Mouse (Mus musculus) forebrain, embryonic 11.5 days (tissue): ENCODE measurements around the gene Trim2. TPM values are rescaled to one million over a fixed set of nuclear protein-coding genes. Genes with fewer than 3 reads are reported as not detected.

Experiments
- ATAC-seq: fragments of 200-750 bp; cut with Nextera tagmentation; replicated peaks from 2 replicates; pipeline ENCODE4 v1.8.0; 2017; ENCODE audit warnings: moderate TSS enrichment; ENCODE audit not compliant: low FRiP score
- DNase-seq: peaks from one replicate; pipeline ENCODE4 v3.0.0-alpha.2; 2017; ENCODE audit warnings: low spot score
- H3K27ac ChIP-seq: fragments of 300-500 bp; sonication (generic); 2 replicates; pipeline ENCODE4 v1.5.1; 2014; ENCODE audit warnings: low read depth, low read length
- H3K27me3 ChIP-seq: fragments of 300-500 bp; sonication (generic); 2 replicates; pipeline ENCODE4 v1.6.1; 2014; ENCODE audit warnings: mild to moderate bottlenecking, low read length, mixed read lengths; ENCODE audit not compliant: control insufficient read depth, insufficient read depth
- H3K36me3 ChIP-seq: fragments of 300-500 bp; sonication (generic); 2 replicates; pipeline ENCODE4 v1.6.1; 2014; ENCODE audit warnings: mild to moderate bottlenecking, low read length, moderate library complexity, mixed read lengths; ENCODE audit not compliant: control insufficient read depth, insufficient read depth
- H3K4me1 ChIP-seq: fragments of 300-500 bp; sonication (generic); replicated peaks from 2 replicates; pipeline ENCODE4 v1.6.1; 2014; ENCODE audit warnings: low read length, mixed read lengths; ENCODE audit not compliant: control insufficient read depth, insufficient read depth
- H3K4me2 ChIP-seq: fragments of 300-500 bp; sonication (generic); 2 replicates; pipeline ENCODE4 v1.6.1; 2014; ENCODE audit warnings: low read depth, mild to moderate bottlenecking, low read length, moderate library complexity, mixed read lengths; ENCODE audit not compliant: severe bottlenecking
- H3K4me3 ChIP-seq: fragments of 300-500 bp; sonication (generic); 2 replicates; pipeline ENCODE4 v1.5.1; 2014; ENCODE audit warnings: low read depth, low read length
- H3K9ac ChIP-seq: fragments of 300-500 bp; sonication (generic); 2 replicates; pipeline ENCODE4 v1.6.1; 2014; ENCODE audit warnings: low read length
- H3K9me3 ChIP-seq: fragments of 300-500 bp; sonication (generic); 2 replicates; pipeline ENCODE4 v1.6.1; 2016; ENCODE audit warnings: low read length, mixed read lengths; ENCODE audit not compliant: control insufficient read depth
- WGBS: fragments of 180-500 bp; shearing (Covaris S2); extraction: QIAGEN DNeasy Blood & Tissue Kit; methylation state at CpG from one replicate; pipeline ENCODE4 v1.1.7; 2014; 5-methylcytosine and 5-hydroxymethylcytosine counted together
- polyA plus RNA-seq: library from polyadenylated mRNA; unstranded; fragments of >200 nt; fragmentation: Nextera tagmentation; extraction: Ambion mirVana; gene quantifications from 2 replicates; pipeline ENCODE4 v1.2.1, GENCODE M21; 2014

Trim2 gene
- polyA plus RNA-seq, 1 experiment from 2014 or later: 70.3 TPM

- 76% methylated on average over 10 of the region's 10 CpGs for WGBS
- H3K4me2 ChIP-seq: no peak overlapping the region
- H3K27ac ChIP-seq: no peak overlapping the region
- no peaks in the 10 kb centered on the region for H3K4me1 ChIP-seq
- ATAC-seq (no peak), DNase-seq (no peak)
- no peaks in the 10 kb centered on the region for H3K27me3 ChIP-seq
- H3K9ac ChIP-seq: no peak overlapping the region
- H3K4me3 ChIP-seq: no peak overlapping the region
- H3K9me3 ChIP-seq: no peaks in the 10 kb centered on the region
- H3K36me3 ChIP-seq: no peaks in the 10 kb centered on the region
These were observed 71.0 kb downstream of the Trim2 start for GRCm38 (mm10) chr3:84235420-84236304.

- Histone ChIP-seq H3K4me3 (no peak overlapping the region), H3K4me2 (no peak overlapping the region), H3K27me3 (no peaks in the 10 kb centered on the region), H3K9ac (no peak overlapping the region), H3K27ac (no peak overlapping the region), H3K36me3 (no peaks in the 10 kb centered on the region), H3K4me1 (no peaks in the 10 kb centered on the region), H3K9me3 (no peaks in the 10 kb centered on the region)
- WGBS: 92% methylated on average over 4 of the region's 4 CpGs
- ATAC-seq: no peak
- DNase-seq: no peak
These were observed 72.1 kb downstream of the Trim2 start for GRCm38 (mm10) chr3:84234562-84234961.

GRCm38 (mm10) chr3:84233663-84234415 is 72.8 kb downstream of the Trim2 start:
- WGBS: 81% methylated on average over 5 of the region's 5 CpGs
- Histone ChIP-seq H3K9me3 (no peaks in the 10 kb centered on the region), H3K4me2 (no peak overlapping the region), H3K4me1 (no peaks in the 10 kb centered on the region; the same call in 1 of the 2 replicates), H3K9ac (no peak overlapping the region), H3K4me3 (no peak overlapping the region), H3K27me3 (no peaks in the 10 kb centered on the region), H3K36me3 (no peaks in the 10 kb centered on the region), H3K27ac (no peak overlapping the region)
- ATAC-seq: no peak
- no peak for DNase-seq

- no peak for ATAC-seq
- no peak overlapping the region for H3K27ac ChIP-seq
- no peaks in the 10 kb centered on the region for H3K27me3 ChIP-seq
- no peaks in the 10 kb centered on the region for H3K9me3 ChIP-seq
- no peaks in the 10 kb centered on the region; the same call in 1 of the 2 replicates for H3K4me1 ChIP-seq
- no peaks in the 10 kb centered on the region for H3K36me3 ChIP-seq
- 93% methylated on average over 6 of the region's 6 CpGs for WGBS
- no peak overlapping the region for H3K9ac ChIP-seq
- H3K4me2 ChIP-seq: no peak overlapping the region
- DNase-seq: no peak
- no peak overlapping the region for H3K4me3 ChIP-seq
These were observed 74.4 kb downstream of the Trim2 start for GRCm38 (mm10) chr3:84232312-84232711.

GRCm38 (mm10) chr3:84230988-84231387 is 75.7 kb downstream of the Trim2 start:
- Histone ChIP-seq H3K9ac (no peak overlapping the region), H3K9me3 (no peaks in the 10 kb centered on the region), H3K27ac (no peak overlapping the region), H3K36me3 (no peaks in the 10 kb centered on the region), H3K4me3 (no peak overlapping the region), H3K4me1 (no peaks in the 10 kb centered on the region; the same call in 1 of the 2 replicates), H3K4me2 (no peak overlapping the region), H3K27me3 (no peaks in the 10 kb centered on the region)
- ATAC-seq (no peak), DNase-seq (no peak)
- WGBS: 27% methylated on average over 3 of the region's 3 CpGs

- Histone ChIP-seq H3K27me3 (no peaks in the 10 kb centered on the region), H3K9ac (no peak overlapping the region), H3K36me3 (no peaks in the 10 kb centered on the region), H3K27ac (no peak overlapping the region), H3K4me2 (peak overlapping the region; percentile 68; the same call in 1 of the 2 replicates), H3K9me3 (no peaks in the 10 kb centered on the region), H3K4me1 (no peaks in the 10 kb centered on the region; the same call in 1 of the 2 replicates), H3K4me3 (peak overlapping the region; percentile 37)
- ATAC-seq: no peak; the same call in 1 of the 2 replicates
- 10% methylated on average over 15 of the region's 15 CpGs for WGBS
- DNase-seq: peak; percentile 60
These were observed 77.8 kb downstream of the Trim2 start for GRCm38 (mm10) chr3:84228911-84229310.

- no peaks in the 10 kb centered on the region; the same call in 1 of the 2 replicates for H3K4me1 ChIP-seq
- no peaks in the 10 kb centered on the region for H3K36me3 ChIP-seq
- H3K27ac ChIP-seq: peak overlapping the region; percentile 48
These were observed 78.3 kb downstream of the Trim2 start for GRCm38 (mm10) chr3:84228203-84228870.

GRCm38 (mm10) chr3:84227628-84228027 is 79.0 kb downstream of the Trim2 start:
- DNase-seq: no peak
- Histone ChIP-seq H3K36me3 (no peaks in the 10 kb centered on the region), H3K27ac (no peak overlapping the region), H3K4me1 (no peaks in the 10 kb centered on the region; the same call in 1 of the 2 replicates), H3K9me3 (no peaks in the 10 kb centered on the region), H3K9ac (no peak overlapping the region), H3K27me3 (no peaks in the 10 kb centered on the region), H3K4me2 (no peak overlapping the region), H3K4me3 (no peak overlapping the region)
- WGBS: 39% methylated on average over 8 of the region's 8 CpGs
- ATAC-seq: no peak

More at GRCm38 (mm10) chr3:84228203-84228870, 78.3 kb downstream of the Trim2 start:
- peak overlapping the region; percentile 48; the same call in 1 of the 2 replicates for H3K9ac ChIP-seq
- no peaks in the 10 kb centered on the region for H3K27me3 ChIP-seq
- WGBS: 0% methylated on average over 18 of the region's 18 CpGs
- H3K4me2 ChIP-seq: peak overlapping the region; percentile 68
- H3K9me3 ChIP-seq: no peaks in the 10 kb centered on the region
- DNase-seq (peak; percentile 91), ATAC-seq (peak; percentile 87)
- peak overlapping the region; percentile 37 for H3K4me3 ChIP-seq
